Mouse (Mus musculus): ENCODE measurements around the gene Ggact.

DNA sequence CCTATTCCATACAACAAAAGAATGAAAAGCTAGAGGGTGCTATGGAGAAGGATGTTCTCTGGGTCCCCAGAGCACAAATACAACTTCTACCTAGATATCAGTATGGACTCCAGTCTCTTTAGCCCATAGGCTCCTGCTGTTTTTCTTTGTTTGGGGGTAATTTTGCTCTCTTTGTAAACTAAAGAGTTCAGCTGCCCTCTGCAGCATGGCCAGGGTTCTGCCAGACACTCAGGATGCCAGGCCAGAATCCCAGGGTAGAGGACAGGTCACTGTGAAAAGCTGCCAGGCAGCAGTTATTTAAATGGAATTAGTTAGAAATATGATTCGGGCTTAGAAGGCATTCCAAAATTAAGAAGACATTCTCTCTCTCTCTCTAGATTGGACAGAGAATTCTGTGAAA lies 22.9 kb upstream of the Ggact start:
- TF ChIP-seq MYOD1 (IDR thresholded peaks at IDR 0.05; ENCODE audit: control insufficient read depth, insufficient read length, low read depth) (no peak), CTCF (IDR thresholded peaks at IDR 0.05; ENCODE audit: control insufficient read depth, insufficient read depth, insufficient read length) (no peak), CEBPB (IDR thresholded peaks at IDR 0.05; ENCODE audit: low read depth) (no peak), FOSL1 (IDR thresholded peaks at IDR 0.05; ENCODE audit: insufficient read depth, low read length, poor library complexity, severe bottlenecking) (no peak)
